Mouse (Mus musculus) lung, postnatal 4 days (tissue): ENCODE measurements around the gene Pde4a.
"Not testable (repeated sequence)": the region's sequence is repeated elsewhere in the genome, so short reads cannot be mapped to it uniquely, and the experiment has no call there.

Experiments
- DNase-seq, 2 experiments: peaks; one replicate each; pipeline ENCODE4 v3.0.0; 2021

Gene Pde4a

DNA sequence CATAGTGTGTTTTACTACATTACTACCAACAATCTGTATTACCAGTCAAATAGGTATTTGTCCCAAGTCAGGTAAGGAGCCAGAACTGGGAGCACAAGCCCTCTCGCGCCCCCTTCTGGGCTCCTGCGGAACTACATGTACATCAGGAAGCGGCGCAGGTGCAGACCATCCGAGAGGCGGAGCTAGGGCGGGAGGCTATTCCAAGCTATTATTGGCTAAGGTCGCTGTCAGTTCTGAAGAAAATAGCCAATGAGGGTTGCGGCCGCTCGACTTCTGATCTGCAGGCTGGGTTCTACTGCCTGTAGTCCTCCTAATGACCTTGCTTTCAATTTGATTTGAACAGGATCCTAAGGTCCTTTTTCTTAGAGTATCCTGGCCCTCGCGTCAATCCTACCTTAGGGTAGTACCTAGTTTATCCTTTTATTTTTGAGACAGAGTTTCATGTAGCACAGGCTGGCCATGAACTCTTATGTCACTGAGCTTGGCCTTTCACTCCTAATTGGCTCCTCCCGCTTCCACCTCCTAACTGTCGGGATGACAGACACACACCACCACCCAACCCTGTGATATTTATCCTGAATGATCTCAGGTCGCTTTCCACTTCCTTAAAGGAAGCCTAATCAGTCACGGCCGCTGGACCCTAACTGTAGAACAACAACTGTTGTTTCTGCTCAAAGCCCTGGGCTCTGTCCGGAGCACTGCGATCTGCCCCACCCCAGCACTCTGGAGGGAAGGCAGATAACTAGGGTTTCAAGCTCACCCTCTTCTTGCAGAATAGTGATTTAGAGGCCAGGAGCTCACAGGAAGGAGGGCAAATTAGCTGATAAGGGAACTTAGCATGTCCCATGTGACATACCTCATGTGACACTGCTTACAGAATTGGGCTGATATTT lies 55.2 kb downstream of the Pde4a start:
- peak; percentile 91 to 95 for DNase-seq

DNA sequence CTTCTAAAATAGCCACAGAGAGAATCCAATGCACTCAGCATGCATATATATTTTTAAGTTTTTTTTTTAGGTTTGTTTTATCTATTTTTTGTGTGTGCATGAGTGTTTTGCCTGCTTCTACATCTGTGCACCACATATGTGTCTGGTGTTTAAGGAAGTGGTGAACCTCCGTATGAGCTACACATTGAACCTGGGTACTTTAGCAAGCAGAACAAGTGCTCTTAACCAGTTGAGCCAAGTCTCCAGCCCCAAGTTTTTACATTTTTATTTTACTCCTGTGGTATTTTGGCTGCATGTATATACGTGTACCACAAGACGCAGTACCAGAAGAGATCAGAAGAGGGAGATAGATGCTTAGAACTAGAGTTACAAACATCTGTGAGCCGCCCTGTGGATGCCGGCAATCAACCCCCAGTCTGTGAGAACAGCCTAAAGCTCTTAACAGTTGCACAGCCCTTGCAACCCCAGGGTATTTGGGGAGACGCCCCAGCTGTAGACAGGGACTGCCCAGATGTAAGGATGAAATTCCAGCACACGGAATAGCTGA lies 55.9 kb downstream of the Pde4a start:
- peak in 1 of 2 experiments; percentile 36 for DNase-seq

DNA sequence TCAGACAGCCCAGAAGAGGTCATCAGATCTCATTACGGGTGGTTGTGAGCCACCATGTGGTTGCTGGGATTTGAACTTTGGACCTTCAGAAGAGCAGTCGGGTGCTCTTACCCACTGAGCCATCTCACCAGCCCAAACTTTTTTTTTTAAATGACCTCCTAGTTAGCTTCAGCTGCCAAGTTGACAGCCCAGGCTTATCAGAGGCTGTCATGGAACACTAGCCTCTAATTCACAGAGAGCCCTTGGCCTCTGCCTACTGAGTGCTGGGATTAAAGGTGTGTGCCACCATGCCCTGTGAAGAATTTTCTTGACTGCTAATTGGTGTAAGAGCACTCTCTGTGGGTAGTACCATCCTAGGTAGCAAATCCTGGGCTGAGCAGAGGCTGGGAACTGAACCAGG lies 58.0 kb downstream of the Pde4a start:
- DNase-seq: not testable (repeated sequence)

DNA sequence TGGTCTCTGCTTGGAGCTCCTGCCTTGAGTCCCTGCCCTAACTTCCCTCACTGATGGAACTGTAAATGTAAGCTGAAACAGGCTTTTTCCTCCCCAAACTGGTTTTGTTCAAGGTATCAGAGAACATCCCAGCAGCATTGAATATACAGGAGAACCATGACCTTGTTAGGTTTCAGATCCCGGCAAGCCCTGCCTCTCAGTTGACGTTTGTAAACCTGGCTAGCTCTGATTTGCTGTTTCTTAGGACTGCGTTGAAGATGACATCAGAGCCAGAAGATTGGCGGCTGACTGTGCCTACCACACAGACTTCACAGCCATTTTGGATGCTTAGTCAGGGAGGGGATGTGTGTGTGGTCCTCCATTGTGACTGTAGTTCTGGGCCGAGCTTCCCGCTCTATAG lies 58.4 kb downstream of the Pde4a start:
- DNase-seq: no peak

DNA sequence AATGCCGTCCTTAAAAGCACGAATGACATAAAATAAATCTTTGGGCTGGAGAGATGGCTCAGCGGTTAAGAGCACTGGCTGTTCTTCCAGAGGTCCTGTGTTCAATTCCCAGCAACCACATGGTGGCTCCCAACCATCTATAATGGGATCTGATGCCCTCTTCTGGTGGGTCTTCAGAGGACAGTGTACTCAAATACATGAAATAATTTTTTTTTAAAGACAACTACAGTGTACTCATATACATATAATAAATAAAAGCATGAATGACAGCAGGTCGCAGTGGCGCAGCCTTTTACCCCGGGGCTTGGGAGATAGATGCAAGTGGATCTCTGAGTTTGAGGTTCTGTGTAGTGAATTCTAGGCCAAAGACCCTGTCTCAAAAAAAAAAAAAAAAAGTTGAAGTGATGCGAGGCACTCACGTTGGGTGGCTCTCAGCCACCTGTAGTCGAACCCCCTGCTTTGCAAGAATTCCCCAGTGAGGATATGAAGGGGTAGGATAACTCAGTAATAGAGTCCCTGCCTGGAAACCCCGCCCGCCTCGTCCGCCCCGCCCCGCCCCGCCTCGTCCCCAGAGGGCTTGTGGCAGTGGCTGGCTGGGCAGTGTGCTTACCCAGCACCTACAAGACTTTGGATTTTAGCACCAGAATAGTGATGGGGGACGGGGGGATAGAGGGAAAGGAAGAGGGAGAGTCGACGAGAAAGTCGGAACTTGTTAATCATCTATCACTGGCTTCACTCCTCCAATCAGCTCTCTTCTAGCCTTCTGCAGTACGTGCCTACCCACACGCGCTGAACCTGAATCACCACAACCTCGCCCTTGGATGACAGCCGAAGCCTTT lies 59.3 kb downstream of the Pde4a start:
- no peak for DNase-seq

- no peak for DNase-seq
These were observed 59.9 kb downstream of the Pde4a start for GRCm38 (mm10) chr9:21225415-21225758.

DNA sequence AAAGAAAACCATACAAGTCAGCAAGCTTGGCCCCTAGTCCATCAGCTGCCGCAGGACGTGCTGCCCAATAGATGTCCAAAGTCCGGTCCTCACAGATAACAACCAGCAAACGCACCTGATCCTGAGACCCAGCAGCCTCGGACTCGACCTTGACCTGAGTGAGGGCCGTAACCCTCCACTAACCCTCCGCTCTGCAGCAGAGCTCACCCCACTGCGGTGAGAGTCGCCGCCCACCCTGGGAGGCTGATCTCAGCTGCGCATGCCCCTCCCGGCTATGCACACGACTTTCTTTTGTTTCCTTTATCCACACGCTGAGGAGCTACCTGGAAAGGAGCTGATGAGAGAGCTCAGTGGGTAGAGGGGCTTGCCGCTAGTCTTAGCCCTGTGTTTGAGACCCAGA lies 61.8 kb downstream of the Pde4a start:
- DNase-seq: no peak

GRCm38 (mm10) chr9:21231551-21231950 lies 66.0 kb downstream of the Pde4a start:
- DNase-seq: no peak

- DNase-seq: no peak
These were observed 67.4 kb downstream of the Pde4a start for GRCm38 (mm10) chr9:21232867-21233266.

- no peak for DNase-seq
These were observed 67.9 kb downstream of the Pde4a start for GRCm38 (mm10) chr9:21233366-21233765.

GRCm38 (mm10) chr9:21233805-21234204 lies 68.3 kb downstream of the Pde4a start:
- DNase-seq: no peak

GRCm38 (mm10) chr9:21235341-21235740 lies 69.8 kb downstream of the Pde4a start:
- no peak for DNase-seq

DNA sequence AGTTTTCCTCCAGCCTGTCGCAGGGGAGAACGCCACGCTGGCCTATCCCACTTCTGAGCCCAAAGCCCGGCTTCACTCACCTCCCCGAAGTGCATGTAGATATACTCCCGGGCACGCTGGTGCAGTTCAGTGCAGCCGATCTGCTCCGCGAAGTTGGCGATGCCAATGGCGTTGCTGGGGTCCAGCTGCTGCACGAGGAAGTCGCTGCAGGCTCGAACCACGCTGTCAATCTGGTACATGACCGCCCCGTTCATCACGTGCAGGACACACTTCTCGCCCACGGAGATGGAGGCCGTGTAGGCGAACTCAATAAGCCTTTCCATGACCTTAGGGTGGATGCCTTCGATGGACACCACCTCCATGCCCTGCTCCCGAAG lies 71.5 kb downstream of the Pde4a start:
- peak in 1 of 2 experiments; percentile 24 for DNase-seq

DNA sequence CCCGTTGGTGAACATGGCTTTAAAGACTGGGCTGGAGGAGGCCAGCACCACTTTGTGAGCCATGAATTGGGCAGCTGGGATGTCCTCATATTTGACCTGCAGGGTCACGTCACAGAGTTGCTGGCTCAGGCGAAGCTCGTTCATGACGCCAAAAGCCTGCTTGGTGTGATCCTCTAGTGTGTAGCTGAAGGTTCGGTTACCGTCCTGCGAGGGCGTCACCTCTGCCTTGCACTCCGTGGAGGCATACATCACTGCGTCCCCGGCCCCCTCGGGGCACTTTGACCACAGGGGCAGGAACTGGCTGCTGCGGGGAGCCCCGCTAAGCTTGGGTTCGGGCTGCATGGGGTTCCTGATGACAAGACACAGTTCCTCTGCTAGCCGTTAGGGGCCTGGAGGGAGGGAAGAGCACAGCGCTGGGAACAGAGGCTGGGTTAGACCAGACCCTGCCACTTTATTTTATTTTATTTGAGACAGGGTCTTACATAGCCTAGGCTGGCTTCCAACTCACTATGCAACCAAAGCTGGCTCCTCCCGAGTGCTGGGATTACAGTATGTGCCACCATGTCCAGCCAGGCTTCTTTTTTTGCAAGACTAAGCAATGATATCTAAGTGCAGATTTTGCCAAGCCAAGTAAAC lies 72.0 kb downstream of the Pde4a start:
- DNase-seq: peak; percentile 50 to 60

DNA sequence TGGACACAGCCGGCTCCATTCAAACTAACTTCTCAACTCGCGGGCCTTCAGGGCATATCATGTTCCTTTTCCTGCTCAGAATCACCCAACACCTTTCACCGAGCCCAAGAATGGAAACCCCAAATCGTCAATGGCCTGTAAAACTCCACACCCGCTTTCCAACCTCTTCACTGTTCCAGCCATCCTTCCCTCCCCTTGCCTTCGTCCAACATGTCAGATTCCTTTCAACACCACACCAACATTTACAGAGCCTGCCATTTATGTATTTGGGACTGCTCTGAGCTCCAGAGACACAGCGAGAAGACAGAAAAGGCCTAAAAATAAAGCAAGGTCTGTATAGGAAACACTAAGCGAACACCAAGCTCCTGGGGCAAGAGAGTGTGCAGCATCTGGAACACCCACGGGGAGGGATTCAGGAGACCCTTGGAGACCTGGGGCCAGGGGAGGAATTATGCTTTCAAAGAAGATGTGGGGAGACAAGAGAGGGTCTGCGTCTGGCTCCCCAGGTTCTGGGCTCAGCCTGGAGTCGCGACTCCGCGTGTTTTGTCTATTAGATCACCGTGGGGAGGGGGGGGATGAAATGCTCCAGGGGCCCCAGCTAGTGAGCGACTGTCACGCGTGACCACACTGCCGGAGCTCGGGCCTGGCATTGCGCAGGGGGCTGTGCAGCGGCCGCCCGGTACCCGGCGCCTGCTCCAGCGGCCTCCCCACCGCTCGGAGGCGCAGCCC lies 72.7 kb downstream of the Pde4a start:
- DNase-seq: peak in 1 of 2 experiments; percentile 21

GRCm38 (mm10) chr9:21238733-21239464 lies 73.4 kb downstream of the Pde4a start, which contains the start of gene Keap1:
Gene Keap1 (minus strand): TSS chr9:21239361.
- DNase-seq: peak; percentile 88 to 91

GRCm38 (mm10) chr9:21239465-21239848 lies 73.9 kb downstream of the Pde4a start:
- DNase-seq: no peak

DNA sequence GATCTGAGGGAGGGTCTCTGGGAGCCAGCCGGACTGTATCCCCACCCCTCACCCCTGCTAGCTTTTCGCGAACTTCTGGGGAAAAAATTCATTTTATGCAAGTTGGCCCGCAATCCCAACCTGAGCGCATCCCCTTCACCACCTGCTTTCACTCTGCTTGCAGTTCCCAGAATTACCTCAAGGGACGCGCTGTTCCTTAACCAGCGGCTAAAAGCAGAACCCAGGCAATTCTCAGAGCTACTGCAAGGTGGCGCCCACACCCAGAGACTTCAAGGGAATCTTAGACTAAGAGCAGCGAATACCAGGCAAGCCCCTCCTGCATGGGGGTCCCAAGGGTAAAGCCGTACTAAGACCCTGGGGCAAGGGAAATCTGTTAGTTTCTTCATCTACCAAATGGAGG lies 75.8 kb downstream of the Pde4a start:
- DNase-seq: peak; percentile 76 to 88

- no peak for DNase-seq
These were observed 78.4 kb downstream of the Pde4a start for GRCm38 (mm10) chr9:21243826-21244427.

DNA sequence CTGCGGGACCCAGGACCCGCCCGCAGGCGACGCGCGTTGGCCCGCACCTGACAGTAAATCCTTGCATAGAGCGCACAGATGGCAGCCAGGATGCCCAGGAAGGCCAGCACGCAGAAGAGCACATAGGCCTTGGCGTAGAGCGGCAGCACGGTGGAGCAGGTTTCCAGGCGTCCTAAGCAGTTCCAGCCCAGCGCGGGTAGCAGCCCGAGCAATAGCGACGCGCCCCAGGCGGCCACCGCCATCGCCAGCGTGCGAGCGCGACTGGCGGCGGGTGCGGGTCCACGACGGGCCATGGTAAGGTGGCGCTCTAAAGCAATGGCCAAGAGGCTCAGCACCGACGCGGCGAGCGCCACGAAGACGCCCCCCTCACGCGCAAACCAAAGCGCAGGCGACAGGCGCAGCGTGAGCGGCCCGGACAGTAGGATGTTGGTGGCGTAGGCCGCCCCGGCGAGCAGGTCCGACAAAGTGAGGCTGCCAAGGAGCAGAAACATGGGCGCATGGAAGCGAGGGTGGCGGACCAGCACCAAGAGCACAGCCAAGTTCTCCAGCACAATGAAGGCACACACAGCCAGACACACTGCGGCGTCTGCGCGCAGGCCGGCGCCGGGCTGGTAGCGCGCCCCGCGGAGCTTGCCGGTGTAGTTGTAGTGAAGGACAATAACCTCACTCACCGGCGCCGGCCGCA lies 79.1 kb downstream of the Pde4a start:
- peak in 1 of 2 experiments; percentile 37 for DNase-seq

GRCm38 (mm10) chr9:21245113-21245487 lies 79.6 kb downstream of the Pde4a start:
- no peak for DNase-seq
